Mouse (Mus musculus): Measurements from ENCODE around the gene Ttll3.

The Ttll3 gene

DNA sequence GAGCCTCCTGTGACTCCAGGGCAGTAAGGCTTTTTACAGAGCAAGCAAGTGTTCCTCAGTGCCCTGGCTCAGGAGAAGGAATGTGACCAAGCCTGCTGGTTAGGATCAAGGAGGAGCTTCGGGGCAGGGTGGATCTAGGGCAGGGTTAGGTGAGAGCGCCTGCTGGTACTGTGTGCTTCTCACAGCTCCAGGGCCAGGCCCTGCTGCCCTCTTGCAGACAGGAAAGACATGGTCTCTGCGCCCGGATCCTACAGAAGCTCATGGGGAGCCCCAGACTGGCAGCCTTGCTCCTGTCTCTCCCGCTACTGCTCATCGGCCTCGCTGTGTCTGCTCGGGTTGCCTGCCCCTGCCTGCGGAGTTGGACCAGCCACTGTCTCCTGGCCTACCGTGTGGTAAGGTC, 69.6 kb downstream of the Ttll3 start:
- no peak for DNase-seq (ENCODE audit: low spot score)

DNA sequence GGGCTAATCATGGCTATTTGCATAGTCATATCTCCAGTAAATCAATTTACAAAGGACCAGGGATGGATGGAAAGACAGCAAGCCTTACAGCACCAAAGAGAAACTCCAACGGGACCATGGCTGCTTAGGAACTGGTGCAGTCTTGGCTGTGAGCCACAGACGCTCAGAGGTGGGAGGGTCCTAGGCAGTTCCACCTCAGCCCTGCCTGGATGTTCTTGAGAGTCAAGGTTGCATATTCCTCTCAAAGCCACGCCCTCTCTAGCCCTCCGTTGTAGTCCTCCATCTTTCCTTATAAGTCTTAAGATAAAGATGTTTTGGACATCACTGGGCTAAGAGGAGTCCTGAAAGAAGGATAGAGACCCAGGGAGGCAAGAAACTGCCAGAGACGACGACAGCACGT, 75.0 kb downstream of the Ttll3 start:
- no peak for DNase-seq (ENCODE audit: low spot score)

Measured in T-cell, adult 2 months (primary cell).